Mouse (Mus musculus) adrenal gland, adult 2 months (tissue): ENCODE data around the gene Atp2a2. TPM values are rescaled to one million over a fixed set of nuclear protein-coding genes. Genes with fewer than 3 reads are reported as not detected.
A peak's percentile ranks its signal among the peaks of the same experiment; 100 is the strongest.

Experiments
- DNase-seq: peaks from one replicate; pipeline ENCODE4 v3.0.0; 2021
- long read RNA-seq: library from polyadenylated mRNA; stranded (forward); transcript quantifications from one replicate; pipeline ENCODE4 v2.0.0, GENCODE M21; 2021
- polyA plus RNA-seq: library from polyadenylated mRNA; depleted of rRNA; stranded (reverse); fragments of >200 nt; gene quantifications from 2 replicates; pipeline ENCODE4 v1.2.3, GENCODE M21; 2012; rRNA removed
- total RNA-seq, 2 experiments: library from RNA; stranded (reverse); gene quantifications; 2 replicates each; pipeline ENCODE4 v1.2.3; 2021

The Atp2a2 gene
- total RNA-seq: 100 to 1,000 TPM; 159 to 186 TPM
- polyA plus RNA-seq: 50.5 and 66.8 TPM in 2 replicates
- long read RNA-seq, full-length matches to known transcripts: 92 of 118 reads
- long read RNA-seq, partial matches to known transcripts: 15 of 118 reads
- long read RNA-seq, other reads (novel, unspliced or antisense): 11 of 118 reads

- DNase-seq: peak; percentile 96
Measured at GRCm38 (mm10) chr5:122502077-122502941, at the start of gene Atp2a2. Atp2a2 (minus strand) TSS chr5:122502225.

DNA sequence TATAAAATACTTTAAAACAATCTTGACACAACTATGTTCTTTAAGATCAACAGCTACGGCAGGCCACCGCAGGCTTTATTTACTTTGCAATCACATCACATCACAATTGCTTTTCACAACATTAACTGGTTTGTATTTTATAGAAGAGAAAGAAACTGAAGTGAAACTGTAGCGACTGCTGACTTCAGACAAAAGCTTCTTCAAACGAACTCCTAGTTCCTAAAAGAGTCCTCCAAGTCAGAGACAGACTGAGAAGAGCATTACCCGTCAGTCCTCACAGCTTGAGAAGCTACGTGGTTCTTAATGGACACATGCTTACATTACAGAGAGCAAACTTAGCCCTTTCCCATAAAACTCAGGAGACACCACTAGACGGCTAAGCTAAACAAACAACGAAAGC is 48.4 kb upstream of the Atp2a2 start:
- no peak for DNase-seq

- DNase-seq: peak; percentile 29
Measured at GRCm38 (mm10) chr5:122548671-122549070, 46.6 kb upstream of the Atp2a2 start.

- DNase-seq: no peak
Measured at GRCm38 (mm10) chr5:122547810-122548209, 45.8 kb upstream of the Atp2a2 start.

DNA sequence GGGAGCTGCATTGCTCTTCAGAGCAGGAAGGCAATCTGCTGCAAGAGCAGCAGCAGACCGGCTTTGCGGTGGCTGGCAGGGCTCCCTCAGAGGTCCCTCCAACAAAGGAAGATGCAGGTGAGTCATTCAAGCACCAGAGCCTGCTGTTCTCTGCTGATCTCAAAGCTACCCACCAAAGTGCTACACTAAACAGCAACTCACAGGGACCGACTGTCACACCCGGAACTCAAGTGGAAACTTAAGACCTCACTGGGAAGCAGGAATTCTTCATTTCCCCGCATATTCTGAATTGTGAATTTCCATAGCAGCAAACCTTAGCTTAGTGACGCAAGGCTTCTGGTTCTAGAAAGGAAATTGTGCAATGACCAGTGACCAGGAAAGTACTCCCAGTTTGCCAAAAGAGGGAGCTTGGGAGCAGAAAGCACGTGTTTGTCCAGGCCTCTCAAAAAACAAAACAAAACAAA is 45.3 kb upstream of the Atp2a2 start:
- DNase-seq: peak; percentile 82

DNA sequence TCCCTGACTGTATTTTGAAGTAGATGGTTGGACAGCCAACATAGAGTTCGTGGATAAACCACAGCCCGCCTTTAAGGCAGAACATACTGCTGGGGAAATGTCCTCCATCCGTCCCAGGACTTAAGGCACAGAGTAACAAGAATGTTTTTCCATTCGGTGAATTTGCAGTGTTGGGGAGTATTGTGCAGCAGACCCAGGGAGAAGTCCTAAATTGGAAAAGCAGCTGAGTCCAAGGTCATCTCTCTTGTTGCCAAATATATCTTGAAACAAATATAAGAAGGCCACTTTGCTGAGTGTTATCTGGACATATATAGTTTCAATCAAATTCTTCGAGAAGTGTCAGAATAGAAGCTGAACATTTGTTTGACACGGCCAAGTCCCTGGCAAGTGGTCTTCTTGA is 41.4 kb upstream of the Atp2a2 start:
- DNase-seq: no peak

GRCm38 (mm10) chr5:122541871-122542270 is 39.8 kb upstream of the Atp2a2 start:
- DNase-seq: no peak

DNA sequence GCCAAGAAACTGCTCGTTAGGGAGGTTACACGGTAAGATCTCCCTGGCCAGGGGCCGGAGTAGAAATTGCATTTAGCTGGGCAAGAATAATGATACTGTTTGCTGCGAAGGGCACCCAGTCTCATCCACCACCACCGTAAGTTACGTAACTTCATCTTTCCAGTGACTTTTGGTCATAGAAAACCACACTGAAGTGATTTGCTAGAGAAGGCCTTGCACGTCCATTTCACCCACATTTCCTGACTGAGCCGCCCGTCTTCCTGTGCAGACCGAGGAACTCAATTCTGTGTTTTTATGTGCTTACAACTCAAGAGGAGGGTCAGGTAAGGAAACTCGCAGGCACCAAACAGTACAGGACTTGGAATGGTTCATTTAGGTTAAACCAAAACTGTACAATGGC is 36.1 kb upstream of the Atp2a2 start:
- DNase-seq: no peak

- no peak for DNase-seq
Measured at GRCm38 (mm10) chr5:122537654-122538053, 35.6 kb upstream of the Atp2a2 start.

DNA sequence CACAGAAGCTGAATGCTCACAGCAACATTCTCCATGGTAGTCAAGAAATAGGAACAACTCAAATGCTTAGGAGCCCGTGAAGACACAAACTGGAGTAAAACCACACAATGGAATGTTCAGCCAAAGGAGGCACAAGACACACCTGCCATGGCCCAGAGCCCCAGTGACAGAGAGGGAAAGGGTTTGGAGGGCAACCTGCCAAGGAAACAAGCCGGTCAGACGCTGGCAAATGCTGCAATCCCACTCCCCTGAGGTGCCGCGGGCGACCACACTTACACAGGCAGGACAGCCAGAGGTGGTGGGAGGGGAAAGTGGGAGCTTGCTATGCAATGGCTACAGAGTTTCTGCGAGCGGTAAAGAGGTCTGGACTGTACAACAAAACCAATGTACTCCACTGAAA is 31.9 kb upstream of the Atp2a2 start:
- DNase-seq: no peak

GRCm38 (mm10) chr5:122529913-122530604 is 28.0 kb upstream of the Atp2a2 start:
- peak; percentile 68 for DNase-seq

- peak; percentile 79 for DNase-seq
Measured at GRCm38 (mm10) chr5:122529316-122529715, 27.3 kb upstream of the Atp2a2 start.

GRCm38 (mm10) chr5:122528591-122528990 is 26.6 kb upstream of the Atp2a2 start:
- DNase-seq: no peak

- no peak for DNase-seq
Measured at GRCm38 (mm10) chr5:122527761-122528160, 25.7 kb upstream of the Atp2a2 start.

- DNase-seq: peak; percentile 45
Measured at GRCm38 (mm10) chr5:122526878-122527730, 25.1 kb upstream of the Atp2a2 start.

GRCm38 (mm10) chr5:122526405-122526804 is 24.4 kb upstream of the Atp2a2 start:
- no peak for DNase-seq

DNA sequence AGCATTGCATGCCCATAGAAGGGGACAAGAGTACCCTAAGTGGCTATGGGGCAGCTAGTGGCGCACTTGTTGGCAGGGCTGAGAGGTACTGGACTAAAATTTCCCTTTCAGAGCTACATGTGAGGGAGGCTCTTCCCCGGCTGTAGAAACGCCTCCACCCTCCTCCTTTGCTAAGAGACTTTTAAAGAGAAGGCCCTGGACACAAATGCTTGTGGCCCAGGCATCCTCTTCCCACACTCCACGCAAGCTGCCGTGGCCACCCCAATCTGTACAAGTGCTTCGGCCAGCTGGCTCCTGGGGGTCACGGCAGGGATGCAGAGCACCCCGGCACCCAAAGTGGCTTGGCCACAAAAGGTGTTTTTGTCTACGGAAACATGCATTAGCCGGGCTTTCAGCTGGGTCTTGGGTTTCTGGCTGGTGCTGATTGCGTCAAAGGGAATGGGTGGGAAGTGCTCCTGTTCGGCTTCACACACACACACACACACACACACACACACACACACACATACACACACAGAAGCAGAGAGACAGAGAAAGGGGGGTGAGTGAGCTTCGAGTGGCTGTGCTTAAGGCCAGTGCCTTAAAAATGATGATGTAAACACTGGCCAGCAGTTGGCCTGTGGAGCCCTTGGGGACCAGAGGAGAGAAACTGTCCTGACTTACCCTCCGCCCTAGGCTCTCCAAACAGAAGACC is 23.4 kb upstream of the Atp2a2 start:
- no peak for DNase-seq

- no peak for DNase-seq
Measured at GRCm38 (mm10) chr5:122524854-122525237, 22.8 kb upstream of the Atp2a2 start.

- peak; percentile 45 for DNase-seq
Measured at GRCm38 (mm10) chr5:122524244-122524643, 22.2 kb upstream of the Atp2a2 start.

DNA sequence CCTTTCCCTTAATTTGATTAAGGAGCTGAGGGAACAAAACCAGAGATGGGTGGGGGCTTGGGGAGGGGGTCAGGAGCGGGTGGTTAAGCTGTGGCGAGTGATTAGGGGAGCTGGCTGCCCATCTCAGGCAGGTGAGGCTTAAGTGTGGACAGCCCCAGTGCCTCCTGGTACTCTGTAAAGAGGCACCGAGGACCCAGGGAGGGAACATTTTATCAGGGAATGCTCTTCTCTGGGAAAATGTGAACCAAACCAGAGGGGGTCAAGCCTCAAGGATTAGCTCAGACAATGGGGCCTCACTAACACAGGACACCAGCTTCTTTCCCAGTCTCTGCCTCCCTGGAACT is 19.1 kb upstream of the Atp2a2 start:
- DNase-seq: no peak
